Mouse (Mus musculus): ENCODE measurements around the gene Tma7.

The Tma7 gene

DNA sequence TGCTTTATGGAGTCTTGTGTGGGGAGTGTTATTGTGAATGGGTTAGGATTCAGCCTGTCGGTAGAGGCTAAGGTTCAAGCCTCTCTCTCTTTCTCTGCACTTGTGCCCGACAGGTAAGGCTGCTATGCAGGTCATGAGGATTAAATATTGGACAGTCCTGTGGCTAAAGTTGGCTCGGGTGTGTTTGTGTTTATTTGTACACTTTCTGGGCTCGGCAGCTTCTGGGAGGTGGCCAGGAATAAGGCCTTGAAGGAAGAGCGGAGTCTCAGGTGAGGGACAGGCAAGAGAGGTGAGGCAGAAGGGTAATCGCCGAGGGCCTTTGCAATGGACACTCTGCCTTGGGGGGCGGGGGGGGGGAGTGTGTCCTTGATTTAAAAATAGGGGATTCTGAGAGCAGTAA is 42.2 kb downstream of the Tma7 start:
- no peak for DNase-seq (ENCODE audit: low spot score)

DNA sequence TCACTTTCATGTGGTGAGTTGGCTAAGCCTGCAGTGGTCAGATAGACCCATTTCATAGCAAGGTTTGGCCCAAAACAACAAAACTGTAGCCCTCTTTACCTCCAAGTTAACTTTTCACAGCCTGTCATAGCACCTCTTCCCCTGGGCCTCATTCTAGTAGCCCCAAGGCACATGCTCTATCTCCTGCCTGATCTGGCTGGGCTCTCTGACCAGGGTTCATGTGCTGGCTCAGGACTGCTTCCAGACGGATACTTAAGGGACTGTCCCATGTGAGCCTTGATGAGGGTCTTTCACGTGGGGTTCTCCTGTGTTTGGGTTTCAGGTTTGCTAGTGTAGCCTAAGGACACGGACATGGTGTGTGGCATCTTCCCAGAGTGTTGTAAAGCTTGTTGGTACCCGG is 42.7 kb downstream of the Tma7 start:
- no peak for DNase-seq (ENCODE audit: low spot score)

DNA sequence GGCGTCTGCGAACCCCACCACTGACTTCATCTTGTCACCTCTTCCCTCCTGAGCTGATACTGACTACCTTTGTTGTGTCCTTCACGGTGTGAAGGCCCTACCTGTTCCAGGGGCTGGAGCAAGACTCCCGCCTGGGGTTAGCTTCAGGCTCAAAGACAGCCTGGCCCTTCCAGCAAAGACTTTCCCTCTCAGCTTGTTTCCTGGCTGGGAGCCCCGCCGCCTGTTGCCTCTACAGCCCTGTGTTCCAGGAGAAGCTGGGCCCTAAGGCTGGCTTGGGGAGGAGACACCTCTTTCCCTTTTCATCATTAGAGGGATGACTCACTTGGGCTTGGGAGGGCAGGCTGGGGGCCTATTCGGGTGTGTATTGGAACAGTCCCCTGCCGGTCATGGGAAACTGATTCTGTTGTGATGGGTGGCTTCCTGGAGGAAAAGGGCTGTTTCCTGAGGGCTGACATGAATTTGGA is 43.5 kb downstream of the Tma7 start:
- DNase-seq (ENCODE audit: low spot score), result no peak

DNA sequence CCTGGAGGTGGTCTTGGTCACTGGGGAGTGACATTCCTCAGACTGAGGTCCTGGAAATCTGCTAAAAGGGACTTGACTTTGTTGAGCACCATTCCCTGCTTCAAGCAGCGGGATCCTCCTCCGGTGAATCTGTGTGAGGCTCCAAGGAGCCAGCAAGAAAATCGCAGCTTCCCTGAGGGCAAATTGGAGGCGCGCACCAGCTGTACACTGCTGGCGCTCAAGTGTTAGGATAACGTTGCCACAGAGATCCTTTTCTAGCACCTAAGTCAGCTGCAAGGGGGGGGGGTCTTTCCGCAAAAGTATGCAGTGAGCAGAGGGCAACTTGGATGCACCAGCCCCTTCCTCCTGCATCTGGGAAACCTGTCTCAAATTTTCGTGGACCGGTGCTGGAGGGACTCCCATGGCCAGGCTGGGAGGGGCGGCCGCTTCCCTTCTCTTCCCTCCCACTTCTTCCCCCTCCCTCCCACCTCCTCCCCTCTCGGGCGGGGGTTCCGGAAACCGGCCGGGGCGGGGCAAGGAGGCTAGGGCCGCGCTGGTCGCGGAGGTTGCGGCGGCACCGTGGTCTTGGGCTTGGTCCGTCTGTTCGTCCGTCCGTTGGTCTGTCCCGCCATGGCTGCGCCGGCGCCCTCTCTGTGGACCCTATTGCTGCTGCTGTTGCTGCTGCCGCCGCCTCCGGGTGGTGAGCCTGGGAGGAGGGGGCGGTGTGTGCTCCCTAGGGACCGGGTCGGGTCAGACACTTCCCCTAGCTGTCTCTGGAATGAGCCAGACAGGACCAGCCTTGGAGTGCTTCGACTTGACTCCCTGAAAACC is 44.1 kb downstream of the Tma7 start, which contains the start of gene Shisa5:
TSS of gene Shisa5 (plus strand) at position 480 of the 810 bp plus-strand sequence.
- no peak for DNase-seq (ENCODE audit: low spot score)

DNA sequence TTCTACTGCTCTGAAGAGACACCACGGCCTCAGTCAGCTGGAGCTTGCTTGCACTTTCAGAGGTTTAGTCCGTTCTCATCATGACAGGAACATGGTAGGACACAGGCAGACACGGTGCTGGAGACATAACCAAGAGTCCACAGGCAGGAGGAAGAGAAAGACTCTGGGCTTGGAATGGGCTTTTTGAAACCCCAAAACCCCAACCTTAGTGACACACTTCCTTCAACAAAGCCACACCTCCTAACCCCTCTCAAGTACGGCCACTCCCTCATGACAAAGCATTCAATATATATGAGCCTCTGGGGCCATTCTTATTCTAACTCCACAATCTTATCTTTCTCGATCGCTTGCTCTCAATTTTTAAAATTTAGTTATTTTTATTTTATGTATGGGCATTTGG is 50.0 kb downstream of the Tma7 start:
- DNase-seq (ENCODE audit: low spot score), result no peak

DNA sequence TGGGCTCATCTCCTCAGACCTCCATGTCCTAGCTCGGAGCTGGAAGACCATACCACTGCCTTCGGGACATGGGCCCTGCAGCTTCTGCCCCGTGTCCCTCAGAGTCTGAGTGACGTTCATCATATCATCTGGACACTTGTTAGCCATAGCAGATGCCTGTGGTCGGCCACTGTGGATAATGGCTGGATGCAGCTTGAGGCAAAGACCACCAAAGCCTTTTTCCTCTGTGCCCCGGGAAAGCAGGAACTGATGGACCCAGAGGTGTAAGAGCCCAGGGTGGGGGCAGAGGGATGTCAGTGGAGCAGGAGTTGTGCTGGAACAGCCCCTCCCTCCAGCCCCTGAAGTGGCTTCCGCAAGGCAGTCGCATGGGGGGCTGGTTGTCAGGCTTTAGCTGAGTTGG is 50.7 kb downstream of the Tma7 start:
- no peak for DNase-seq (ENCODE audit: low spot score)

DNA sequence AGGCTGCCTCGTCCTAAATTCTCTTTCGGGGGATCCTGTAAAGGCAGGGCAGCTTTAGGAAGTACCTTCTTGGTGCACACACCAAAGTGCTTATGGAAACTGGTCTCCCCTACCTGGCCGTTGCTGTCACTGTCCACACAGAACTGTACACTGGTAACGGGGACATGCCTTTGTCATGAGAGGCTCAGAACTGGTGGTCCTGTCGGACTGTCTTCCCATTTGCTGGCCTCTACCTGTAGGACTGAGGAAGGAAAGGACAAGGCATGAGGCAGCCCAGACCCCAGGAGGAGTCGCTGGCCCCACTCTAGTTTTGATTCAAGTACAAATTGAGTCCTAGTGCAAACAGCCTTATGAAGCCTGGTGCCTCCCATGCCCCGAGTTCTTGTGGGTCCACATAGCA is 51.4 kb downstream of the Tma7 start:
- DNase-seq (ENCODE audit: low spot score), result no peak

DNA sequence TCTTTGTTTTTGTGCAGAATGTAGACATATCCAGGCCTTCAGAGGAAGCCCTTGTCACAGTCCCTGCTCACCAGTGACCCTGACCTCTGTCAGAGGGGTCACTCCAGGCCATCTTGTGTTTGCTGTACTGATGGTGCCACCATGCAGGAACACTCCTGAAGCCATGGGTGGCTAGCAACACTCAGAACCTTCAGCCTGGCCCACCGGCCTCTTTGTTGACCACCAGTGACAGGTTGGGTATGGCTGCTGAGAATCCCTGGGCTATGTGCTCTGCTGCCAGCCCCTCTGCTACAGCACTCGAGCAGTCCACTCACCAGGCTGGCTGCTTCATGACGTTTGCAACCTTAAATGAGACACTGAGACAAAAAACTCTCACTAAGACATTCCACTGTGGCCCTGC is 52.1 kb downstream of the Tma7 start:
- DNase-seq (ENCODE audit: low spot score), result no peak

DNA sequence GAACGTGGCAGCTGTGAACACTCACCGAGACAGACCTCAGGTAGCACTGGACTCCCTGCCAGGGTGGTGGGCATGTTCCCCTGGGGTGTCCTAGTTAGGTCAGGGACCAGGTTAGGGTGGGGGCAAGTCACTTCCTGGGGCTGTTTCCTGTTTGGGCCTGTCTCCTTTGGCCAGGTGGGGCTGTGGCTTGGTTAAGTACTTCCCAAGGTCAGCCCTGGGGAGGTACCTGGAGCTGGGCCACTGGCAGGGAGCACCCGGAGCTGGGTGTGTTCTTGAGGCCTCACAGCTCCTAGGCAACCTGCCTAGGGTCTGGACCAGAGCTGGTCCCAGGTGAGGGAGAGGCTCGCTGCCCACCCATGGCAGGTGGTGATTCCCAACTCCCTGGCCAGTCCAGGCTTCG is 53.5 kb downstream of the Tma7 start:
- DNase-seq (ENCODE audit: low spot score), result no peak

DNA sequence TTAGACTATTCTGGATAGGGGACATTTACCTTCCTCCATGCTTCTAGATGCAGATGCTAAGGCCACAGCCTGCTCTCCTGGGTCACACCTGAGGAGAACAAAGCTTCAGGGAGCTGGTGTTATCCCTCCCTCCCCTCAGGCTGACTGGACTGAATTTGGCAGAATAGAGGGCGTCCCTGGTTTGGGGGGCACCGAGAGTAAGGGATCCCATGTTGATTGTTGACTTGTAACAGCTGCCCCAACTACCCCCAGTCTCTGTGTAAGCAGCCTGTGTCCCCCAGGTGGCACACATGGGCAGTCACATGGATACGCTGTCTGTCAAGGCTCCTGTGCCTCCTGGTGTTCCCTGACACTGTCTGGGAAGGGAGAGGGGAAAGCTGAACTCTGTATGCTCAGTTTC is 54.0 kb downstream of the Tma7 start:
- DNase-seq (ENCODE audit: low spot score), result no peak

DNA sequence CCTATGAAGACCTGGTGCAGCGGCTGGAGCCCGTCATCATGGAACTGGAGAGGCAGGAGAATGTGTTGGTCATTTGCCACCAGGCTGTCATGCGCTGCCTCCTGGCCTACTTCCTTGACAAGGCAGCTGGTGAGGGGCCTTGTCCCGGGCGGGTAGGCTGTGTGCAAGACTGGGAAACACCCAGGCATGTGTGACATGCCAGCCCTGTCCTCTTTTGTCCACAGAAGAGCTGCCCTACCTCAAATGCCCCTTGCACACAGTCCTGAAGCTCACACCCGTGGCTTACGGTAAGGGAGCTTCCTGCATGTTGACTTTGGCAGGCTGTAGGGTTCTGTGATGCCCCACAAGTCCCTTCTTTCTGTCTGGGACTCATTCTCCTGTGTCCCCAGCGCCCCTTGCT is 54.9 kb downstream of the Tma7 start:
- DNase-seq (ENCODE audit: low spot score), result no peak
